Mouse (Mus musculus): ENCODE measurements around the gene Sash1. TPM values are rescaled to one million over a fixed set of nuclear protein-coding genes. Genes with fewer than 3 reads are reported as not detected.
A peak's percentile ranks its signal among the peaks of the same experiment; 100 is the strongest.

Gene Sash1
- polyA plus RNA-seq, 1 experiment from 2014 or later = 76.8 TPM

- H3K27ac ChIP-seq = peak overlapping the region; percentile 96
- H3K4me3 ChIP-seq (ENCODE audit: inconsistent target) = peak overlapping the region; percentile 91
- peaks cover 69% of the 10 kb centered on the region for H3K79me2 ChIP-seq (ENCODE audit: inconsistent target)
- H3K36me3 ChIP-seq (ENCODE audit: inconsistent target) = peaks cover 9% of the 10 kb centered on the region; the same call in 1 of the 2 replicates
- 82% methylated on average over 5 of the region's 5 CpGs for WGBS (ENCODE audit: missing documents)
These were observed 1.3 kb downstream of the Sash1 start for GRCm38 (mm10) chr10:8884565-8884964.

GRCm38 (mm10) chr10:8883686-8884085 is 2.2 kb downstream of the Sash1 start:
- WGBS (ENCODE audit: missing documents) = 40% methylated on average over 3 of the region's 4 CpGs
- Histone ChIP-seq H3K36me3 (ENCODE audit: inconsistent target) (peaks cover 9% of the 10 kb centered on the region; the same call in 1 of the 2 replicates), H3K27ac (peak overlapping the region; percentile 96), H3K4me3 (ENCODE audit: inconsistent target) (peak overlapping the region; percentile 91), H3K79me2 (ENCODE audit: inconsistent target) (peaks cover 78% of the 10 kb centered on the region)

GRCm38 (mm10) chr10:8881736-8882135 is 4.1 kb downstream of the Sash1 start:
- Histone ChIP-seq H3K4me3 (ENCODE audit: inconsistent target) (no peak overlapping the region), H3K79me2 (ENCODE audit: inconsistent target) (peaks cover 88% of the 10 kb centered on the region), H3K36me3 (ENCODE audit: inconsistent target) (peaks cover 9% of the 10 kb centered on the region; the same call in 1 of the 2 replicates), H3K27ac (peak overlapping the region; percentile 96)
- WGBS (ENCODE audit: missing documents) = 14% methylated on average over 2 of the region's 2 CpGs

GRCm38 (mm10) chr10:8880950-8881675 is 4.8 kb downstream of the Sash1 start:
- Histone ChIP-seq H3K79me2 (ENCODE audit: inconsistent target) (peaks cover 92% of the 10 kb centered on the region), H3K36me3 (ENCODE audit: inconsistent target) (peaks cover 9% of the 10 kb centered on the region; the same call in 1 of the 2 replicates), H3K27ac (peak overlapping the region; percentile 96), H3K4me3 (ENCODE audit: inconsistent target) (no peak overlapping the region)
- 96% methylated on average over 14 of the region's 15 CpGs for WGBS (ENCODE audit: missing documents)

GRCm38 (mm10) chr10:8878824-8879223 is 7.0 kb downstream of the Sash1 start:
- 23% methylated on average over 5 of the region's 9 CpGs for WGBS (ENCODE audit: missing documents)
- Histone ChIP-seq H3K4me3 (ENCODE audit: inconsistent target) (no peak overlapping the region), H3K36me3 (ENCODE audit: inconsistent target) (peaks cover 9% of the 10 kb centered on the region; the same call in 1 of the 2 replicates), H3K27ac (peak overlapping the region; percentile 29), H3K79me2 (ENCODE audit: inconsistent target) (peaks cover 97% of the 10 kb centered on the region)

- Histone ChIP-seq H3K27ac (peak overlapping the region; percentile 29), H3K4me3 (ENCODE audit: inconsistent target) (no peak overlapping the region)
- WGBS (ENCODE audit: missing documents) = 85% methylated on average over 13 of the region's 13 CpGs
These were observed 7.5 kb downstream of the Sash1 start for GRCm38 (mm10) chr10:8878381-8878780.

GRCm38 (mm10) chr10:8873631-8874370 is 12.1 kb downstream of the Sash1 start:
- Histone ChIP-seq H3K36me3 (ENCODE audit: inconsistent target) (no peaks in the 10 kb centered on the region), H3K4me3 (ENCODE audit: inconsistent target) (no peak overlapping the region), H3K79me2 (ENCODE audit: inconsistent target) (peaks cover 98% of the 10 kb centered on the region), H3K27ac (peak overlapping the region; percentile 92)
- 36% methylated on average over 6 of the region's 7 CpGs for WGBS (ENCODE audit: missing documents)

More at GRCm38 (mm10) chr10:8878381-8878780, 7.5 kb downstream of the Sash1 start:
- H3K79me2 ChIP-seq (ENCODE audit: inconsistent target) = peaks cover 97% of the 10 kb centered on the region
- peaks cover 9% of the 10 kb centered on the region; the same call in 1 of the 2 replicates for H3K36me3 ChIP-seq (ENCODE audit: inconsistent target)

GRCm38 (mm10) chr10:8872788-8873187 is 13.1 kb downstream of the Sash1 start:
- peak overlapping the region; percentile 92 for H3K27ac ChIP-seq
- no peak overlapping the region for H3K4me3 ChIP-seq (ENCODE audit: inconsistent target)
- peaks cover 98% of the 10 kb centered on the region for H3K79me2 ChIP-seq (ENCODE audit: inconsistent target)
- WGBS (ENCODE audit: missing documents) = 96% methylated on average over 3 of the region's 3 CpGs
- H3K36me3 ChIP-seq (ENCODE audit: inconsistent target) = peaks cover 3% of the 10 kb centered on the region; the same call in 1 of the 2 replicates

- Histone ChIP-seq H3K79me2 (ENCODE audit: inconsistent target) (peaks cover 98% of the 10 kb centered on the region), H3K4me3 (ENCODE audit: inconsistent target) (no peak overlapping the region), H3K36me3 (ENCODE audit: inconsistent target) (peaks cover 10% of the 10 kb centered on the region; the same call in 1 of the 2 replicates), H3K27ac (peak overlapping the region; percentile 92)
- no CpG with 5 or more reads among the region's 1 CpGs for WGBS (ENCODE audit: missing documents)
These were observed 13.9 kb downstream of the Sash1 start for GRCm38 (mm10) chr10:8871935-8872334.

GRCm38 (mm10) chr10:8870368-8870767 is 15.5 kb downstream of the Sash1 start:
- Histone ChIP-seq H3K4me3 (ENCODE audit: inconsistent target) (no peak overlapping the region), H3K27ac (peak overlapping the region; percentile 92), H3K79me2 (ENCODE audit: inconsistent target) (peaks cover 98% of the 10 kb centered on the region), H3K36me3 (ENCODE audit: inconsistent target) (peaks cover 12% of the 10 kb centered on the region; the same call in 1 of the 2 replicates)
- WGBS (ENCODE audit: missing documents) = 31% methylated on average over 3 of the region's 3 CpGs

- peaks cover 98% of the 10 kb centered on the region for H3K79me2 ChIP-seq (ENCODE audit: inconsistent target)
- H3K27ac ChIP-seq = peak overlapping the region; percentile 44
- peaks cover 15% of the 10 kb centered on the region; the same call in 1 of the 2 replicates for H3K36me3 ChIP-seq (ENCODE audit: inconsistent target)
- no peak overlapping the region for H3K4me3 ChIP-seq (ENCODE audit: inconsistent target)
- 89% methylated on average over 4 of the region's 4 CpGs for WGBS (ENCODE audit: missing documents)
These were observed 19.7 kb downstream of the Sash1 start for GRCm38 (mm10) chr10:8866062-8866642.

- 0 out of 2 replicates have a peak, but pooled peaks cover 5% of the 10 kb centered on the region for H3K36me3 ChIP-seq (ENCODE audit: inconsistent target)
- no peak overlapping the region for H3K4me3 ChIP-seq (ENCODE audit: inconsistent target)
These were observed 25.2 kb downstream of the Sash1 start for GRCm38 (mm10) chr10:8860655-8861054.

GRCm38 (mm10) chr10:8858718-8859117 is 27.2 kb downstream of the Sash1 start:
- Histone ChIP-seq H3K27ac (peak overlapping the region; percentile 55), H3K36me3 (ENCODE audit: inconsistent target) (peaks cover 19% of the 10 kb centered on the region; the same call in 1 of the 2 replicates), H3K4me3 (ENCODE audit: inconsistent target) (no peak overlapping the region), H3K79me2 (ENCODE audit: inconsistent target) (peaks cover 100% of the 10 kb centered on the region)
- WGBS (ENCODE audit: missing documents) = 4% methylated on average over 7 of the region's 7 CpGs

More at GRCm38 (mm10) chr10:8860655-8861054, 25.2 kb downstream of the Sash1 start:
- 89% methylated on average over 9 of the region's 9 CpGs for whole genome bisulfite sequencing (ENCODE audit: missing documents)
- Histone ChIP-seq H3K27ac (no peak overlapping the region), H3K79me2 (ENCODE audit: inconsistent target) (peaks cover 100% of the 10 kb centered on the region)

- 100% methylated on average over 2 of the region's 2 CpGs for WGBS (ENCODE audit: missing documents)
- Histone ChIP-seq H3K27ac (no peak overlapping the region), H3K4me3 (ENCODE audit: inconsistent target) (no peak overlapping the region), H3K36me3 (ENCODE audit: inconsistent target) (peaks cover 28% of the 10 kb centered on the region; the same call in 1 of the 2 replicates), H3K79me2 (ENCODE audit: inconsistent target) (peaks cover 100% of the 10 kb centered on the region)
These were observed 28.9 kb downstream of the Sash1 start for GRCm38 (mm10) chr10:8856942-8857341.
